Mouse (Mus musculus) embryonic fibroblast, embryonic 13.5 days (primary cell): Measurements from ENCODE around the gene Psme3.

Source experiments
- CTCF ChIP-seq: IDR thresholded peaks from 2 replicates; pipeline ENCODE4 v1.5.1; 2011; ENCODE audit warnings: mild to moderate bottlenecking, control low read depth, low read length, moderate library complexity, borderline replicate concordance; ENCODE audit not compliant: insufficient read depth
- POLR2A ChIP-seq: IDR thresholded peaks from 2 replicates; pipeline ENCODE4 v1.6.1; 2011; ENCODE audit warnings: low read depth, mild to moderate bottlenecking, control low read depth, low read length, moderate library complexity

DNA sequence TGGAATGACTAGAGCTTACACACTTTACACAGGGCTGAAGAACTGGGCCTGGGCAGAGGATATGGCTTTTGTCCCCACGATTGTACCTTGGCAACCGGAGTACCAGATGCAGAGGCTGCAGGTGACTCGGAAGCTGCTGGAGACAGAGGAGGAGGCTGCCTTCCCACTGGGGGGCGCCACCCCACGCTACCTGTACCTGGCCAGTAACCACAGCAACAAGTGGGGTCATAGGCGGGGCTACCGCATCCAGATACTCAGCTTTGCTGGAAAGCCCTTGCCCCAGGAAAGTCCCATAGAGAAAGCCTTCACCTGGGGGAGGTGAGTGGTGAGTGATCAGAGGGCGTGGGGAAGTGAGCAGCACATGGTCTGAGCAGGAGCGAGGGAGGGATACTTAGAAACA, 19.7 kb downstream of the Psme3 start:
- TF ChIP-seq CTCF (no peak), POLR2A (no peak)
